Mouse (Mus musculus): ENCODE data around the gene Spopl. TPM values are rescaled to one million over a fixed set of nuclear protein-coding genes. Genes with fewer than 3 reads are reported as not detected.

Gene Spopl
- polyA plus RNA-seq (2015; fragmentation: Nextera tagmentation; extraction: Ambion mirVana): 9.3 and 10.5 TPM in 2 replicates

DNA sequence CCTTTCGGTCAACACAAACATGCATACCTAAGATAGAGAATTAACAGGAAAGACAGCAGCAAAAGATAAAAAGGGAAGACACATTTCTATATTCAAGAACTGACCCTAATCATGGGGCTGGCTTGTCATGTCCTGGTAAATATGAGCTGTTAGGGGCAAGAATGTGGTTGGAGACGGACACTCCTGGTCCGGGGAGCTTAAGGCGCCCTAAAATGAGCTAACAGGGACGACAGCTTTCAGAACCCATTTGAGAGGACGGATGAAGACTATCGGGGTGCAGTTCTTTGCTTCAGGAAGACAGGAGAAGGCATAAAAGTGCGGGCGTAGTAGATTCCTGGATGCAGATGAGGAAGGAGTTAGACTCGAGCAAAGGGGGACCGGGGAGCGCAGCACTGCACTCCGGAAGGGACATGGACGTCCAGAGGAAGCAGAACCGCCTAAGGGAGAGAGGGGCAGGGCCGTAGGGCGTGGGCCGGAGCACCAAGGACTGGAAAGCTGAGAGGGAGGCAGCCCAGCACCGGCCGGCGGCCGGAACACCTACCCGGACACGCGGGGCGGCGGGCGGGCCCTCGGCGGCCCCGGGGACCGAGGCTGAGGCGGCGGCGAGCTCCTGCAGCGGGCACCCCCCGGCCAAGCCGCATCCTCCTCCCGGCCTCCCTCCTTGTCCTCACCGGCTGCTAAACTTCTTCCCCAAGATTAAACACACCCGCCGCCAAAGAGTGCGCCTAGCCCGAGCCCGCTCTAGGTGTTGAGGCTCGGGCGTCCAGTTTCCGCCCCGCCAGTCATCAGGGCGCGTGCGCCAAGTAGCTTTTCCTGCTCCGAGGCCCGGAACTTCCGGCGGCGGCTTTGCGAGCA is at the start of gene Spopl:
Spopl (minus strand) TSS at position 805 of the 855 bp plus-strand sequence.

All from spleen, postnatal 0 days (tissue).